Mouse (Mus musculus) monocyte, adult 5-6 weeks (primary cell): ENCODE measurements at regions not wholly inside any gene's neighbourhood (a gene's known extent, or its start where the extent isn't known, plus 50 kb on each side); places are given as distances from the start of the nearest gene placed in this dataset.

Experiments used
- ATAC-seq: fragments of 153-309, 156-312 bp; replicated peaks from 2 replicates; pipeline ENCODE4 v1.8.0; 2017; ENCODE audit warnings: mild to moderate bottlenecking; ENCODE audit not compliant: low TSS enrichment, insufficient number of reproducible peaks, severe bottlenecking, poor library complexity, low FRiP score

GRCm38 (mm10) chr10:37501043-37501442, 362.3 kb upstream of the Marcks start:
- no peak for ATAC-seq

- ATAC-seq: no peak
Measured at GRCm38 (mm10) chr10:37495467-37495866, 356.7 kb upstream of the Marcks start.

- ATAC-seq: no peak
Measured at GRCm38 (mm10) chr10:37494552-37495166, 355.9 kb upstream of the Marcks start.

- no peak for ATAC-seq
Measured at GRCm38 (mm10) chr10:37494098-37494497, 355.4 kb upstream of the Marcks start.

GRCm38 (mm10) chr10:37484311-37485023, 345.7 kb upstream of the Marcks start:
- ATAC-seq: no peak

- no peak for ATAC-seq
Measured at GRCm38 (mm10) chr10:37483521-37483920, 344.8 kb upstream of the Marcks start.

- no peak for ATAC-seq
Measured at GRCm38 (mm10) chr10:37481879-37482278, 343.2 kb upstream of the Marcks start.

- ATAC-seq: no peak
Measured at GRCm38 (mm10) chr10:37480331-37480730, 341.6 kb upstream of the Marcks start.

GRCm38 (mm10) chr10:37478108-37478507, 339.4 kb upstream of the Marcks start:
- ATAC-seq: no peak

- no peak for ATAC-seq
Measured at GRCm38 (mm10) chr10:37473086-37473485, 334.4 kb upstream of the Marcks start.

- no peak for ATAC-seq
Measured at GRCm38 (mm10) chr10:37457384-37457783, 318.7 kb upstream of the Marcks start.

GRCm38 (mm10) chr10:37449894-37450293, 311.2 kb upstream of the Marcks start:
- ATAC-seq: no peak

GRCm38 (mm10) chr10:37447333-37448204, 308.8 kb upstream of the Marcks start:
- no peak for ATAC-seq

- ATAC-seq: no peak
Measured at GRCm38 (mm10) chr10:37439863-37440613, 301.3 kb upstream of the Marcks start.

- ATAC-seq: no peak
Measured at GRCm38 (mm10) chr10:37438312-37438711, 299.6 kb upstream of the Marcks start.

GRCm38 (mm10) chr10:37436849-37437248, 298.1 kb upstream of the Marcks start:
- no peak for ATAC-seq

GRCm38 (mm10) chr10:37434229-37434628, 295.5 kb upstream of the Marcks start:
- ATAC-seq: no peak

- no peak for ATAC-seq
Measured at GRCm38 (mm10) chr10:37423047-37423446, 284.3 kb upstream of the Marcks start.

GRCm38 (mm10) chr10:37422612-37423011, 283.9 kb upstream of the Marcks start:
- ATAC-seq: no peak
